Mouse (Mus musculus): ENCODE measurements at regions not wholly inside any gene's neighbourhood (a gene's known extent, or its start where the extent isn't known, plus 50 kb on each side); places are given as distances from the start of the nearest gene placed in this dataset.

DNA sequence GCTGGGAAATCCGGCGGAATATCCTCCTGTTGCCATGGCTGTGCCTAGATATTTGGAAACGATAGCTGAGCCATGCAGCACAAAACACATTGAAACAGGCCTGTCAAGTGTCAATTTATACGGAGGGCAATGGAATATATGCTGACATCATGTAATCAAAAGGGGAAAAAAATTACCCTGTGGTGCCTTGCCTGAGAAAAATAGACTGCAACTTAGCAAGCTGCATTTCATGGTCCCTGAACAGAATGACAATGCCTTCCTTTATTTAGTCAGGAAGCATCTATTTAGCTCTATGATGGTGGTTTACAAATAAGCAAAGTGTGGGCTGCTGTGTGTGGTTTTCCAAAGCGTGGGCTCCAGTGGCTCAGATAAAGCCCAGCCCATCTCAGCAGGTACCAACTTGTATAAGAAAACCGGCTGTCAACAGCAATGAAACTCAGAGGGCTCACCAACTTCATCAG, 887.4 kb downstream of the Slc4a3 start:
- no peak for TF ChIP-seq EP300 (IDR thresholded peaks at IDR 0.05; ENCODE audit: low read length)
- TF ChIP-seq JUN (IDR thresholded peaks at IDR 0.05; ENCODE audit: insufficient read depth, low read depth, low read length), result no peak
- TF ChIP-seq CTCF (conservative IDR thresholded peaks at IDR 0.05 in 1 of 2, IDR thresholded peaks at IDR 0.05 in 1 of 2; ENCODE audit: low read depth in 2 of 2, low read length in 2 of 2), result no peak
- TF ChIP-seq USF1 (IDR thresholded peaks at IDR 0.05; ENCODE audit: low read depth, low read length), result no peak
- no peak for TF ChIP-seq MEF2A (IDR thresholded peaks at IDR 0.05; ENCODE audit: borderline replicate concordance, low read depth, low read length)
- TF ChIP-seq ZMIZ1 (IDR thresholded peaks at IDR 0.05; ENCODE audit: low read depth, low read length), result no peak
- no peak for TF ChIP-seq POLR2A (IDR thresholded peaks at IDR 0.05; ENCODE audit: low read depth, low read length)
- no peak for TF ChIP-seq KAT2A (IDR thresholded peaks at IDR 0.05; ENCODE audit: insufficient replicate concordance, low read length)
- TF ChIP-seq JUND (conservative IDR thresholded peaks at IDR 0.05; ENCODE audit: low read depth, low read length), result no peak
- no peak for TF ChIP-seq CHD1 (IDR thresholded peaks at IDR 0.05; ENCODE audit: low read depth, low read length)
- TF ChIP-seq TCF12 (IDR thresholded peaks at IDR 0.05; ENCODE audit: low read depth, low read length), result no peak
- TF ChIP-seq SMC3 (IDR thresholded peaks at IDR 0.05; ENCODE audit: low read depth, low read length), result no peak
- no peak for TF ChIP-seq UBTF (IDR thresholded peaks at IDR 0.05; ENCODE audit: low read depth, low read length)

Measured in CH12.LX (cell line).